Mouse (Mus musculus): ENCODE measurements at regions not wholly inside any gene's neighbourhood (a gene's known extent, or its start where the extent isn't known, plus 50 kb on each side); places are given as distances from the start of the nearest gene placed in this dataset.

DNA sequence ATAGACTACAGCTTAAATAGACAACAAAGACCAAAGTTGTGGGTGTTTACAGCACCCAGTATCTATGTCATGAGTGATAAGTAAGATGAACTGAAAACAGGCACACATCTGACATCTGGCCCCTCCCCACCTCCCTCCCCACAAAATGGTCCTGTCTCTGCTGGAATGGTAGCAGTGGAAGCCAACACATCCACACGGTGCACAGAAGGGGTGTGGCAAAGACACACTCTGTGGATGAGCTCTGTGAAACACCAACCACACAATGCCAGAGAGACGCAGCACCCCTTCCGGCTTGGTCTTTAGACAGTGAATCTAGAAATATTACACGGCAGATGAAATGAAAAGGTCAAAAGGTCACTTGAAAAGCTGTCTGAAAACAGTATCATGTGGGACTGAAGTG, 85.6 kb downstream of the Fgf18 start:
- Histone ChIP-seq H3K36me3 (ENCODE audit: control insufficient read depth, insufficient read depth) (no peaks in the 10 kb centered on the region), H3K4me3 (ENCODE audit: low read depth, low read length) (no peak overlapping the region), H3K9me3 (replicated peaks; ENCODE audit: control insufficient read depth, low read length) (no peaks in the 10 kb centered on the region), H3K4me2 (ENCODE audit: low read depth, low read length) (no peak overlapping the region), H3K9ac (ENCODE audit: low read depth, low read length) (no peak overlapping the region), H3K27ac (ENCODE audit: low read length) (no peak overlapping the region), H3K4me1 (ENCODE audit: control insufficient read depth, low read depth, low read length) (no peaks in the 10 kb centered on the region), H3K27me3 (ENCODE audit: control insufficient read depth, insufficient read depth, low read depth, low read length) (no peaks in the 10 kb centered on the region)
- 63% methylated on average over 4 of the region's 4 CpGs for WGBS (ENCODE audit: insufficient replicate concordance)
- ATAC-seq (ENCODE audit: low read depth): no peak

DNA sequence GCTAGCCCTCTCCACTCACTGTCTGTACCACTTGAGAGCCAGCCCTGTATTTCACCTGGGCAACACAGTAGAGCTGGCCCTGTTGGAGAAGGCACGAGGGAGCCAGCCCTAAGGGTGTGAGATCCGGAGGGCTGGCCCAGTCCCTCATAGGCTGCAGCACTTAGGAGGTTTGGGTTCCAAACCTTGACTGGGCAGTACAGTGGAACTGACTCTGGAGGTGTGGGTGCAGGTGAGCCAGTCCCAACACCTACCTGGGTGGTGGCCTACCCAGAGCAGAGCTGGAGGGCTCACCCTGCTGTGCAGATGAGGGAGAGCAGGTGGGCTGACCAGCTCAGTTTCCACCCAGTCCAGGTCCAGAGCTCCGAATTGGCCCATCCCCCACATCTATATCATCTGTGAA, 86.8 kb downstream of the Fgf18 start:
- no peak for ATAC-seq (ENCODE audit: low read depth)
- no peaks in the 10 kb centered on the region for H3K27me3 ChIP-seq (ENCODE audit: control insufficient read depth, insufficient read depth, low read depth, low read length)
- 51% methylated on average over 3 of the region's 3 CpGs for WGBS (ENCODE audit: insufficient replicate concordance)

DNA sequence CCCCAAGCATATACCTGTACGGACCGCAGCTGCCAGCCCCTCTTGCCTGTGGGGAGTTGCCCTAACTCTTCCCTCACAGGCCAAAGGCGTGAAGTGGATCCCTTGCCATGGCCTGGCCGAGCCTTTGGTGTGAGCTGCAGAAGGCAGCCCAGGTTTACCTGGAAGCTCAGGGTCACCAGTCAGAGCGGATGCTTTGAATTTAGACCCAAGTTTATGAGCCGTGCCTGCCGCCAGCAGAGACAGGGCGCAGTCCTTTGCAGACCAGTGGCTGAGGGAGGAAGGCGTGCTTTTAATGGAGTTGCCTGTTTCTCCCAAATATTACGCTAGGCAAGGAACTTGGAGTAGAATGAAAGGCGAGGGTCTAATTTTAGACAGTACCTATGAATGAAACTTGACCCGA, 97.0 kb downstream of the Fgf18 start:
- no peaks in the 10 kb centered on the region for H3K9me3 ChIP-seq (replicated peaks; ENCODE audit: control insufficient read depth, low read length)
- ATAC-seq (ENCODE audit: low read depth): no peak
- H3K9ac ChIP-seq (ENCODE audit: low read depth, low read length): no peak overlapping the region
- no peaks in the 10 kb centered on the region for H3K27me3 ChIP-seq (ENCODE audit: control insufficient read depth, insufficient read depth, low read depth, low read length)
- H3K4me2 ChIP-seq (ENCODE audit: low read depth, low read length): no peak overlapping the region
- H3K4me1 ChIP-seq (ENCODE audit: control insufficient read depth, low read depth, low read length): no peaks in the 10 kb centered on the region
- WGBS (ENCODE audit: insufficient replicate concordance): 61% methylated on average over 12 of the region's 12 CpGs
- no peaks in the 10 kb centered on the region for H3K36me3 ChIP-seq (ENCODE audit: control insufficient read depth, insufficient read depth)
- H3K4me3 ChIP-seq (ENCODE audit: low read depth, low read length): no peak overlapping the region
- H3K27ac ChIP-seq (ENCODE audit: low read length): no peak overlapping the region

More for the DNA sequence above, 86.8 kb downstream of the Fgf18 start:
- no peak overlapping the region for H3K4me2 ChIP-seq (ENCODE audit: low read depth, low read length)
- H3K9me3 ChIP-seq (replicated peaks; ENCODE audit: control insufficient read depth, low read length): no peaks in the 10 kb centered on the region
- no peaks in the 10 kb centered on the region for H3K4me1 ChIP-seq (ENCODE audit: control insufficient read depth, low read depth, low read length)
- H3K4me3 ChIP-seq (ENCODE audit: low read depth, low read length): no peak overlapping the region
- H3K9ac ChIP-seq (ENCODE audit: low read depth, low read length): no peak overlapping the region
- no peak overlapping the region for H3K27ac ChIP-seq (ENCODE audit: low read length)
- no peaks in the 10 kb centered on the region for H3K36me3 ChIP-seq (ENCODE audit: control insufficient read depth, insufficient read depth)

DNA sequence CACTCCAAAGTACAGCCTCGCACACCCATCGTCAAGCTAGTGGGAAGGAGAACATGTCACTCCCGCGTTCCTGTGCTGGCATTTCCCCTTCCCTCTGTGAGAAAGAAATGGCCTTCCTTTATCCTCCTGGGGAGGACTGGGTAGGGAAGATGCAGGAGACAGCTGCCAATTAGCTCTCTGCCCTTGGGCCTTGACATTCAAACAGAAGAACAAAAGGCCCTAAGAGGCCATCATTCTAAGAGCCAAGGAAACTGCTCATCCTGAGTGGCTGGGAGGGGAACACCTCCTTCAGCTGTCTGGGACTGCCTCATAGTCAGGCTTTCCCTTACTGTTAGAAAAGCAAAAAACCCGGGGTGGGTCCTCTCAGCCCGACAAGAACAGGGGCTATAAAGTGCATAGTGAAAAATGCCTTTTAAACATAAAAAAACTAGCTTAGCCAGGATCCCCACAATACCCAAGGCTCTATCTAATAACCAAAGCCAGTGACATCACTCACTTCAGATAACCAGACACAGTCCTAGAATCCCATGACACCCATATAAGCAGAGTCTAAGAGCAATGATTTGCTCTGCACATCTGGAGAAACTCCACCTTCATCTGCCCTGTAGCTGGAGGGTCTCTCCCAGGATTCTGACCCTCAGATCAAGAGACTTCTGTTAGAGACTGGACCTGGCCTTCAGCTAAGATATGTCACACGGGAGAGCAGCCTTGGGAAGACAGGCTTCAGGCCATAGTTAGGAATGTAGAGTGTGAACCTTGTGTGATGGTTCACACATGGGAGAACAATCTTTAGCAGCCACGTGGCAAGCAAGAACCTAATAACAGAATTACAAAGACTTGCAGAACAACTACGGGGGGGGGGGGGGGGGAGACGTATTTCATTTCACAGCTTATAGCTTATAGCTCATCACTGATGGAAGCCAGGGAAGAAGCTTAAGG, 107.1 kb downstream of the Fgf18 start:
- ATAC-seq (ENCODE audit: low read depth): no peak
- no peak overlapping the region for H3K4me3 ChIP-seq (ENCODE audit: low read depth, low read length)
- no peaks in the 10 kb centered on the region for H3K27me3 ChIP-seq (ENCODE audit: control insufficient read depth, insufficient read depth, low read depth, low read length)
- no peaks in the 10 kb centered on the region for H3K9me3 ChIP-seq (replicated peaks; ENCODE audit: control insufficient read depth, low read length)
- WGBS (ENCODE audit: insufficient replicate concordance): 52% methylated on average over 10 of the region's 10 CpGs
- H3K4me1 ChIP-seq (ENCODE audit: control insufficient read depth, low read depth, low read length): no peaks in the 10 kb centered on the region
- H3K36me3 ChIP-seq (ENCODE audit: control insufficient read depth, insufficient read depth): no peaks in the 10 kb centered on the region
- H3K27ac ChIP-seq (ENCODE audit: low read length): no peak overlapping the region
- H3K4me2 ChIP-seq (ENCODE audit: low read depth, low read length): no peak overlapping the region
- H3K9ac ChIP-seq (ENCODE audit: low read depth, low read length): no peak overlapping the region

DNA sequence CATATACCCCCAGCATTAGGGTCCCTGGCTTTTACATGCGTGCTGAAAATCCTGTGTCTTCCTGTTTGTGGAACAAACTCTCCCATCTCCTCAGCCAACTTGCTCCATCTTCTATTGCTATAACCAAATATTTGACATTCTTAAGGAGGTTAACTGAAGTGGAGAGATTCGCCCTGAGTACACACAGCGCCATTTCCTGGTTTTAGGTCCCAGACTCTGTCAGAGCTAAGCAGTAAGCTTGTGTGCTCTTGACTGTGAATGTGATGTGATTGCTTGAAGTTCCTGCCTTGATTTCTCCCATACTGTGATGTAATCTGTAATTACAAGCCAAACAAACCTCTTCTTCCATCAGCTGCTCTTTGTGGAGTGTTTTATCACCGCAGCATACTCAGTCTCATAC, 110.8 kb downstream of the Fgf18 start:
- ATAC-seq (ENCODE audit: low read depth): no peak
- Histone ChIP-seq H3K36me3 (ENCODE audit: control insufficient read depth, insufficient read depth) (no peaks in the 10 kb centered on the region), H3K9me3 (replicated peaks; ENCODE audit: control insufficient read depth, low read length) (no peaks in the 10 kb centered on the region), H3K9ac (ENCODE audit: low read depth, low read length) (no peak overlapping the region), H3K4me2 (ENCODE audit: low read depth, low read length) (no peak overlapping the region), H3K4me3 (ENCODE audit: low read depth, low read length) (no peak overlapping the region), H3K27me3 (ENCODE audit: control insufficient read depth, insufficient read depth, low read depth, low read length) (no peaks in the 10 kb centered on the region), H3K27ac (ENCODE audit: low read length) (no peak overlapping the region), H3K4me1 (ENCODE audit: control insufficient read depth, low read depth, low read length) (no peaks in the 10 kb centered on the region)
- WGBS (ENCODE audit: insufficient replicate concordance): 58% methylated on average over 4 of the region's 4 CpGs

DNA sequence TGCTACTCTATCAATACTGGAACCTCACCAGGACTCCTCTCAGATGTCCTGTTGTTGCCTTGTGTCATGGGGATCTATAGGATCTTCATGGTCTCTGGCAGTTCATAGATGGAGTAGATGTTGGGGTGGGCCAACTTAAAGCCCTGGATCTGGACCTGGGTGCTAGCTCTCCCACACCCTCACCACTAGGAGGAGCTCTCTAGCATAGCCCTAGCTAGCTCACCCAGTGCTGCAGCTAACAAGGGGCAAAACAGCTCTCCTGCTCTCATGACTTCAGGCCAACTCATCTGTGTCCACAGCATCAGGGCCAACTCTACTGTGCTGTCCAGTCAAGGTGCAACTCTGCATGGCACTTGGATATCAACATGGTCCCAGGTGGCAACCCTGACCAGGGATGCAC, 118.3 kb downstream of the Fgf18 start:
- Histone ChIP-seq H3K4me1 (ENCODE audit: control insufficient read depth, low read depth, low read length) (no peaks in the 10 kb centered on the region), H3K27ac (ENCODE audit: low read length) (no peak overlapping the region), H3K9ac (ENCODE audit: low read depth, low read length) (no peak overlapping the region), H3K4me3 (ENCODE audit: low read depth, low read length) (no peak overlapping the region), H3K9me3 (replicated peaks; ENCODE audit: control insufficient read depth, low read length) (no peaks in the 10 kb centered on the region), H3K27me3 (ENCODE audit: control insufficient read depth, insufficient read depth, low read depth, low read length) (no peaks in the 10 kb centered on the region), H3K36me3 (ENCODE audit: control insufficient read depth, insufficient read depth) (no peaks in the 10 kb centered on the region), H3K4me2 (ENCODE audit: low read depth, low read length) (no peak overlapping the region)
- ATAC-seq (ENCODE audit: low read depth): no peak

DNA sequence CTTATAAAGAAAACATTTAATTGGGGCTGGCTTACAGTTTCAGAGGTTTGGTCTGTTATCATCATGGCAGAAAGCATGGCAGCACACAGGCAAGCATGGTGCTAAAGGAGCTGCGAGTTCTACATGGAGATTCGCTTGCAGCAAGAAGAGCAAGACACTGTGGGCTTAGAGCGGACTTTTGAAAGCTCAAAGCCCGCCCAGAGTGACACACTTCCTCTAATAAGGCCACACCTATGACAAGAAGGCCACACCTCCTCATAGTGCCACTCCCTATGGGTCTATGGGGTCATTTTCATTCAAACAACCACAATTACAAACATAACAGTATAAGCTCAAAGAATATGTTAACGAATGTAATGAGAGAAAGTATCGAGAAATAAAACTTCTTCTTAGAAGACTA, 120.1 kb downstream of the Fgf18 start:
- ATAC-seq (ENCODE audit: low read depth): no peak
- 72% methylated on average over 6 of the region's 6 CpGs for WGBS (ENCODE audit: insufficient replicate concordance)
- Histone ChIP-seq H3K27ac (ENCODE audit: low read length) (no peak overlapping the region), H3K9ac (ENCODE audit: low read depth, low read length) (no peak overlapping the region), H3K36me3 (ENCODE audit: control insufficient read depth, insufficient read depth) (no peaks in the 10 kb centered on the region), H3K9me3 (replicated peaks; ENCODE audit: control insufficient read depth, low read length) (no peaks in the 10 kb centered on the region), H3K4me1 (ENCODE audit: control insufficient read depth, low read depth, low read length) (no peaks in the 10 kb centered on the region), H3K4me2 (ENCODE audit: low read depth, low read length) (no peak overlapping the region), H3K4me3 (ENCODE audit: low read depth, low read length) (no peak overlapping the region), H3K27me3 (ENCODE audit: control insufficient read depth, insufficient read depth, low read depth, low read length) (no peaks in the 10 kb centered on the region)

DNA sequence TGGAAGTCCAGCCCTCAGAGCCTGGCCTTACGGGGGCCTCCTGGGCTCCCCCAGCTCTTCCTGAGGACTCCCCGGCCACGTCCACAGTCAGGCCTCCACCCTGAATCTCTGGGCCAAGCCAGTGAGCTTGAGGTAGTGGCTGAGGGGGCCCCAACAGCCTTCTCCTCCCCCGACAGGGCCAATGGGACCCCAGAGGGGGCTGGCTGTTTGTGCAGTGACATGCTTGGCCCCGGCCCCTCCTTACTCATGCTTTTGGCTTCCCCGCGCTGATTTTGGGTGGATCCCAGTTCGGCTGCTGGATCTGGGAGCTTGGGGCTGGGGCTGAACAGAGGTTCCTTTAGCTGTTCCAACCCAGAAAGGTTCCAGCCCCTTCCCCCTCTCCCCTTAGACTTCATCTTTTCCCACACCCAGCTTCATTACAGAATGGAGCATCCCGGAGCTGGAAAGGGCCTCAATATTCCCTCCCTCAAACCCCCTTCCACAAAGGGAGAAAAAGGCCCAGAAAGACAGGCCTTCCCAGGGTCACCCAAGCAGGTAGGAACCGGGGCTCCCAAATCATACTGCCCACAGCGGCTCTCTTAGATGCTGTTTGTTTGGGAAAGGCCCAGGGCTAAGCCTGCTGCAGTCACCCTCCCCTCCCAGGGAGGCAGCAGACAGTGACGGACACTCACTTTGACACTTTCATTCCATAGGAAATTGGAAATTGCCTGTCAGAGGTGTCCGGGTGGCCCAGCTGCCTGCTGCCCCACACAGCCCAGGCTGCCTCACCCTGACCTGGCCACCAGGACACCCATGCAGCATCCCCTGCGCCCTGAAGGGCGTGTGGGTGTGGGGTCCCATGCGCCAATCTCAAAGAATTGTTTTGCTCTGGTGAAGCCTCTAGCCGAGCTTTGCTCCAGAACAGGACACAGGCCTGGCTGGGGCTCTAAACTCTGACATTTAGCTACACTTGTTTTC, 133.7 kb downstream of the Fgf18 start:
- no peak overlapping the region for H3K9ac ChIP-seq (ENCODE audit: low read depth, low read length)
- no peaks in the 10 kb centered on the region for H3K36me3 ChIP-seq (ENCODE audit: control insufficient read depth, insufficient read depth)
- WGBS (ENCODE audit: insufficient replicate concordance): 63% methylated on average over 17 of the region's 17 CpGs
- no peak overlapping the region for H3K27ac ChIP-seq (ENCODE audit: low read length)
- no peaks in the 10 kb centered on the region for H3K4me1 ChIP-seq (ENCODE audit: control insufficient read depth, low read depth, low read length)
- no peak overlapping the region for H3K4me3 ChIP-seq (ENCODE audit: low read depth, low read length)
- no peak overlapping the region for H3K4me2 ChIP-seq (ENCODE audit: low read depth, low read length)
- no peaks in the 10 kb centered on the region for H3K27me3 ChIP-seq (ENCODE audit: control insufficient read depth, insufficient read depth, low read depth, low read length)
- no peaks in the 10 kb centered on the region for H3K9me3 ChIP-seq (replicated peaks; ENCODE audit: control insufficient read depth, low read length)
- ATAC-seq (ENCODE audit: low read depth): no peak

All from liver, embryonic 16.5 days (tissue).